Mouse (Mus musculus) heart, adult 8-10 months (tissue): ENCODE results near the gene Rtn4ip1. TPM values are rescaled to one million over a fixed set of nuclear protein-coding genes. Genes with fewer than 3 reads are reported as not detected.
"Not testable (repeated sequence)": the region's sequence is repeated elsewhere in the genome, so short reads cannot be mapped to it uniquely, and the experiment has no call there.

Experiments
- DNase-seq: peaks from one replicate; pipeline ENCODE4 v3.0.0; 2022; ENCODE audit warnings: low spot score
- total RNA-seq, 4 experiments: library from RNA; stranded (reverse); gene quantifications; 2 replicates each; pipeline ENCODE4 v1.2.4; 2022

Gene Rtn4ip1
- total RNA-seq, result 10 to 100 TPM; 69.1 to 77.1 (median 71.3) TPM

GRCm38 (mm10) chr10:43901578-43902194, at the start of gene Rtn4ip1, which contains the start of gene Qrsl1:
TSS of gene Rtn4ip1 (plus strand) at chr10:43901807.
TSS of gene Qrsl1 (minus strand) at chr10:43901745.
- DNase-seq, result peak; percentile 95

- no peak for DNase-seq
Measured at GRCm38 (mm10) chr10:43851898-43852297, 49.7 kb upstream of the Rtn4ip1 start.

GRCm38 (mm10) chr10:43855916-43856315, 45.7 kb upstream of the Rtn4ip1 start:
- no peak for DNase-seq

GRCm38 (mm10) chr10:43856351-43856750, 45.3 kb upstream of the Rtn4ip1 start:
- no peak for DNase-seq

GRCm38 (mm10) chr10:43870752-43871151, 30.9 kb upstream of the Rtn4ip1 start:
- peak; percentile 16 for DNase-seq

GRCm38 (mm10) chr10:43871458-43871857, 30.1 kb upstream of the Rtn4ip1 start:
- DNase-seq, result no peak

GRCm38 (mm10) chr10:43887676-43888075, 13.9 kb upstream of the Rtn4ip1 start:
- no peak for DNase-seq

GRCm38 (mm10) chr10:43888976-43889375, 12.6 kb upstream of the Rtn4ip1 start:
- no peak for DNase-seq

GRCm38 (mm10) chr10:43892971-43893370, 8.6 kb upstream of the Rtn4ip1 start:
- no peak for DNase-seq

GRCm38 (mm10) chr10:43896065-43896464, 5.5 kb upstream of the Rtn4ip1 start:
- DNase-seq, result no peak

GRCm38 (mm10) chr10:43898276-43898675, 3.3 kb upstream of the Rtn4ip1 start:
- DNase-seq, result no peak

GRCm38 (mm10) chr10:43900883-43901570, 580 bp upstream of the Rtn4ip1 start:
- no peak for DNase-seq

GRCm38 (mm10) chr10:43904569-43904968, 3.0 kb downstream of the Rtn4ip1 start:
- no peak for DNase-seq

- no peak for DNase-seq
Measured at GRCm38 (mm10) chr10:43910032-43910872, 8.6 kb downstream of the Rtn4ip1 start.

GRCm38 (mm10) chr10:43910873-43911142, 9.2 kb downstream of the Rtn4ip1 start:
- no peak for DNase-seq

- no peak for DNase-seq
Measured at GRCm38 (mm10) chr10:43912236-43912635, 10.6 kb downstream of the Rtn4ip1 start.

GRCm38 (mm10) chr10:43916181-43916580, 14.6 kb downstream of the Rtn4ip1 start:
- DNase-seq, result no peak

GRCm38 (mm10) chr10:43916737-43917136, 15.1 kb downstream of the Rtn4ip1 start:
- no peak for DNase-seq

- DNase-seq, result peak; percentile 67
Measured at GRCm38 (mm10) chr10:43918696-43919608, 17.3 kb downstream of the Rtn4ip1 start.

- DNase-seq, result no peak
Measured at GRCm38 (mm10) chr10:43923096-43923495, 21.5 kb downstream of the Rtn4ip1 start.

GRCm38 (mm10) chr10:43925776-43926175, 24.2 kb downstream of the Rtn4ip1 start:
- not testable (repeated sequence) for DNase-seq
